8 mouse cellular contexts compared by ENCODE assay signal in genomic region chr11:113291781-113292714, GRCm38 (mm10).
DNase-seq lines count a peak whose midpoint lies in the region; ATAC-seq and TF ChIP-seq lines count a peak whose summit lies in the region.

No protein-coding gene starts in this region.

- H3K36me3 ChIP-seq in embryonic facial prominence, embryonic 15.5 days = no peaks in the 10 kb centered on the region
- H3K36me3 ChIP-seq in hindbrain, embryonic 14.5 days (replicated peaks; ENCODE audit: control insufficient read depth, insufficient read depth) = no peaks in the 10 kb centered on the region
- no peaks in the 10 kb centered on the region for H3K36me3 ChIP-seq in small intestine, adult 2 months (ENCODE audit: control insufficient read depth, insufficient read depth, low read length)
- no peaks in the 10 kb centered on the region for H3K36me3 ChIP-seq in liver, embryonic 11.5 days (ENCODE audit: control insufficient read depth, insufficient read depth, low read length)

- no peak overlapping the region for H3K9ac ChIP-seq in embryonic facial prominence, embryonic 15.5 days
- no peak overlapping the region for H3K9ac ChIP-seq in hindbrain, embryonic 14.5 days
- no peak overlapping the region for H3K9ac ChIP-seq in liver, embryonic 11.5 days (ENCODE audit: low read depth, low read length)

- ATAC-seq in embryonic facial prominence, embryonic 15.5 days (ENCODE audit: insufficient number of reproducible peaks, low FRiP score, low TSS enrichment, low read depth) = no peak
- ATAC-seq in hindbrain, embryonic 14.5 days (ENCODE audit: low FRiP score) = 0 out of 2 replicates have a peak, but pooled peaks have one; percentile 31
- no peak for ATAC-seq in liver, embryonic 11.5 days (replicated peaks; ENCODE audit: low FRiP score)

- peak; percentile 9; the same call in 1 of the 2 replicates for TF ChIP-seq CTCF in small intestine, adult 2 months (IDR thresholded peaks at IDR 0.05; ENCODE audit: extremely low read depth, insufficient read length, insufficient replicate concordance, low read depth, low read length)

- H3K4me3 ChIP-seq in embryonic facial prominence, embryonic 15.5 days (replicated peaks) = no peak overlapping the region
- no peak overlapping the region for H3K4me3 ChIP-seq in hindbrain, embryonic 14.5 days (replicated peaks; ENCODE audit: low read length)
- no peak overlapping the region for H3K4me3 ChIP-seq in small intestine, adult 2 months (ENCODE audit: low read depth, low read length)
- H3K4me3 ChIP-seq in liver, embryonic 11.5 days (ENCODE audit: low read depth, low read length) = no peak overlapping the region

- no peak overlapping the region for H3K4me2 ChIP-seq in embryonic facial prominence, embryonic 15.5 days (replicated peaks)
- no peak overlapping the region for H3K4me2 ChIP-seq in hindbrain, embryonic 14.5 days (replicated peaks)
- no peak overlapping the region for H3K4me2 ChIP-seq in liver, embryonic 11.5 days

- intact Hi-C loops in left cerebral cortex, postnatal 4 days (cut with DNase I) = loop anchor here (10.0 kb wide), 1 partner anchor 523 kb away; no protein-coding TSS in a partner anchor
- intact Hi-C loops in left cerebral cortex, postnatal 14 days (cut with DNase I) = loop anchor here (5.0 to 10.0 kb wide), 2 partner anchors 95 to 523 kb away; no protein-coding TSS in a partner anchor

- no peak for TF ChIP-seq POLR2A in small intestine, adult 2 months (IDR thresholded peaks at IDR 0.05; ENCODE audit: low read depth, low read length)

- H3K27me3 ChIP-seq in embryonic facial prominence, embryonic 15.5 days = no peaks in the 10 kb centered on the region
- H3K27me3 ChIP-seq in hindbrain, embryonic 14.5 days (ENCODE audit: control insufficient read depth, insufficient read depth, low read length) = no peaks in the 10 kb centered on the region
- H3K27me3 ChIP-seq in small intestine, adult 2 months (ENCODE audit: control insufficient read depth, insufficient read depth, low read length) = no peaks in the 10 kb centered on the region
- no peaks in the 10 kb centered on the region for H3K27me3 ChIP-seq in liver, embryonic 11.5 days (replicated peaks; ENCODE audit: control insufficient read depth, insufficient read depth, low read length)

- H3K27ac ChIP-seq in embryonic facial prominence, embryonic 15.5 days (replicated peaks) = peak overlapping the region; percentile 23; the same call in 1 of the 2 replicates
- no peak overlapping the region for H3K27ac ChIP-seq in hindbrain, embryonic 14.5 days
- peak overlapping the region; percentile 77 for H3K27ac ChIP-seq in small intestine, adult 2 months (ENCODE audit: insufficient read depth, low read depth, low read length)
- H3K27ac ChIP-seq in liver, embryonic 11.5 days (ENCODE audit: low read depth, low read length) = no peak overlapping the region

- 50% methylated on average over 17 of the region's 17 CpGs for WGBS in embryonic facial prominence, embryonic 15.5 days
- 42% methylated on average over 17 of the region's 17 CpGs for WGBS in hindbrain, embryonic 14.5 days
- WGBS in small intestine, adult 2 months = 45% methylated on average over 17 of the region's 17 CpGs
- WGBS in liver, embryonic 11.5 days = 74% methylated on average over 17 of the region's 17 CpGs

- no peaks in the 10 kb centered on the region for H3K9me3 ChIP-seq in embryonic facial prominence, embryonic 15.5 days (replicated peaks)
- no peaks in the 10 kb centered on the region for H3K9me3 ChIP-seq in hindbrain, embryonic 14.5 days (ENCODE audit: control insufficient read depth, low read length)
- H3K9me3 ChIP-seq in liver, embryonic 11.5 days (ENCODE audit: control insufficient read depth, low read length) = no peaks in the 10 kb centered on the region

- DNase-seq in left cerebral cortex, postnatal 4 days = peak; percentile 83
- DNase-seq in left cerebral cortex, adult 9 months (ENCODE audit: low spot score in 2 of 2) = no peak
- no peak for DNase-seq in hindbrain, embryonic 14.5 days (ENCODE audit: low spot score)
- DNase-seq in liver, embryonic 11.5 days (ENCODE audit: low spot score) = no peak
- no peak for DNase-seq in left cerebral cortex, postnatal 14 days (ENCODE audit: low spot score in 2 of 2)
- DNase-seq in spleen, adult 18-20 months = no peak

- H3K4me1 ChIP-seq in embryonic facial prominence, embryonic 15.5 days = peaks cover 17% of the 10 kb centered on the region
- 0 out of 2 replicates have a peak, but pooled peaks cover 14% of the 10 kb centered on the region for H3K4me1 ChIP-seq in hindbrain, embryonic 14.5 days (replicated peaks; ENCODE audit: control insufficient read depth, insufficient read depth, low read length)
- H3K4me1 ChIP-seq in small intestine, adult 2 months (ENCODE audit: control insufficient read depth, insufficient read depth, insufficient read length, low read length) = peaks cover 33% of the 10 kb centered on the region
- no peaks in the 10 kb centered on the region; the same call in 1 of the 2 replicates for H3K4me1 ChIP-seq in liver, embryonic 11.5 days (replicated peaks; ENCODE audit: control insufficient read depth, insufficient read depth, low read length)

Comparison
In these comparisons a context has a peak if more than half of its experiments do, and no peak if none do; other contexts are left out.
1. H3K27ac ChIP-seq: peak in embryonic facial prominence, embryonic 15.5 days (single experiment) and small intestine, adult 2 months (single experiment); none in hindbrain, embryonic 14.5 days (single experiment) and liver, embryonic 11.5 days (single experiment).